Mouse (Mus musculus) midbrain, embryonic 16.5 days (tissue): ENCODE measurements around the gene Atp5s. TPM values are rescaled to one million over a fixed set of nuclear protein-coding genes. Genes with fewer than 3 reads are reported as not detected.

Experiments
- ATAC-seq: fragments of 200-750 bp; cut with Nextera tagmentation; 2 replicates; pipeline ENCODE4 v1.8.0; 2017; ENCODE audit warnings: moderate TSS enrichment
- H3K27ac ChIP-seq: fragments of 300-500 bp; sonication (generic); 2 replicates; pipeline ENCODE4 v1.5.1; 2014; ENCODE audit warnings: mild to moderate bottlenecking, low read length, mixed read lengths
- H3K27me3 ChIP-seq: fragments of 300-500 bp; sonication (generic); 2 replicates; pipeline ENCODE4 v1.6.1; 2014; ENCODE audit warnings: low read depth, low read length, mixed read lengths; ENCODE audit not compliant: control insufficient read depth, insufficient read depth
- H3K36me3 ChIP-seq: fragments of 300-500 bp; sonication (generic); 2 replicates; pipeline ENCODE4 v1.6.1; 2014; ENCODE audit warnings: mild to moderate bottlenecking, low read length, moderate library complexity, mixed read lengths; ENCODE audit not compliant: control insufficient read depth, insufficient read depth
- H3K4me1 ChIP-seq: fragments of 300-500 bp; sonication (generic); 2 replicates; pipeline ENCODE4 v1.6.1; 2014; ENCODE audit warnings: mild to moderate bottlenecking, low read length, mixed read lengths; ENCODE audit not compliant: control insufficient read depth, insufficient read depth
- H3K4me2 ChIP-seq: fragments of 300-500 bp; sonication (generic); 2 replicates; pipeline ENCODE4 v1.6.1; 2014; ENCODE audit warnings: mild to moderate bottlenecking, low read length, mixed read lengths
- H3K4me3 ChIP-seq: fragments of 300-500 bp; sonication (generic); 2 replicates; pipeline ENCODE4 v1.5.1; 2014; ENCODE audit warnings: low read depth, mild to moderate bottlenecking, low read length, moderate library complexity, mixed read lengths
- H3K9ac ChIP-seq: fragments of 300-500 bp; sonication (generic); 2 replicates; pipeline ENCODE4 v1.6.1; 2014; ENCODE audit warnings: low read depth, low read length, mixed read lengths
- H3K9me3 ChIP-seq: fragments of 300-500 bp; sonication (generic); replicated peaks from 2 replicates; pipeline ENCODE4 v1.6.1; 2014; ENCODE audit warnings: mild to moderate bottlenecking, low read length, mixed read lengths; ENCODE audit not compliant: control insufficient read depth, poor library complexity, severe bottlenecking
- WGBS: fragments of 180-500 bp; shearing (Covaris S2); extraction: QIAGEN DNeasy Blood & Tissue Kit; methylation state at CpG from one replicate; pipeline ENCODE4 v1.1.7; 2014; 5-methylcytosine and 5-hydroxymethylcytosine counted together
- polyA plus RNA-seq: library from polyadenylated mRNA; unstranded; fragments of >200 nt; fragmentation: Nextera tagmentation; extraction: Ambion mirVana; gene quantifications from 2 replicates; pipeline ENCODE4 v1.2.1, GENCODE M21; 2015

Gene Atp5s
- polyA plus RNA-seq, 1 experiment from 2014 or later: 41.6 TPM

- no peak overlapping the region for H3K9ac ChIP-seq
- H3K4me1 ChIP-seq: no peaks in the 10 kb centered on the region
- no peak overlapping the region for H3K4me2 ChIP-seq
- no peak overlapping the region for H3K4me3 ChIP-seq
- H3K9me3 ChIP-seq: no peaks in the 10 kb centered on the region
- no peak overlapping the region for H3K27ac ChIP-seq
- no peaks in the 10 kb centered on the region for H3K27me3 ChIP-seq
- WGBS: 86% methylated on average over 10 of the region's 10 CpGs
- no peaks in the 10 kb centered on the region for H3K36me3 ChIP-seq
- no peak for ATAC-seq
Observed at GRCm38 (mm10) chr12:69781935-69782650, 57.3 kb downstream of the Atp5s start.

GRCm38 (mm10) chr12:69783247-69784025, 58.7 kb downstream of the Atp5s start:
- no peaks in the 10 kb centered on the region for H3K9me3 ChIP-seq
- no peak overlapping the region for H3K9ac ChIP-seq
- H3K4me2 ChIP-seq: no peak overlapping the region
- 58% methylated on average over 6 of the region's 6 CpGs for WGBS
- H3K27ac ChIP-seq: no peak overlapping the region
- no peak for ATAC-seq
- H3K27me3 ChIP-seq: no peaks in the 10 kb centered on the region
- H3K36me3 ChIP-seq: no peaks in the 10 kb centered on the region
- no peak overlapping the region for H3K4me3 ChIP-seq
- no peaks in the 10 kb centered on the region for H3K4me1 ChIP-seq

GRCm38 (mm10) chr12:69785471-69785870, 60.7 kb downstream of the Atp5s start:
- Histone ChIP-seq H3K27ac (no peak overlapping the region), H3K9me3 (no peaks in the 10 kb centered on the region), H3K9ac (no peak overlapping the region), H3K4me1 (no peaks in the 10 kb centered on the region), H3K27me3 (no peaks in the 10 kb centered on the region), H3K4me2 (no peak overlapping the region), H3K4me3 (no peak overlapping the region), H3K36me3 (no peaks in the 10 kb centered on the region)
- 91% methylated on average over 9 of the region's 9 CpGs for WGBS
- no peak for ATAC-seq

GRCm38 (mm10) chr12:69788380-69788779, 63.6 kb downstream of the Atp5s start:
- no peak overlapping the region for H3K4me2 ChIP-seq
- 90% methylated on average over 5 of the region's 5 CpGs for WGBS

GRCm38 (mm10) chr12:69789766-69790529, 65.2 kb downstream of the Atp5s start:
- H3K36me3 ChIP-seq: no peaks in the 10 kb centered on the region
- no peaks in the 10 kb centered on the region; the same call in 1 of the 2 replicates for H3K4me1 ChIP-seq
- H3K27me3 ChIP-seq: no peaks in the 10 kb centered on the region
- no peaks in the 10 kb centered on the region for H3K9me3 ChIP-seq
- whole genome bisulfite sequencing: 30% methylated on average over 27 of the region's 27 CpGs
- peak overlapping the region; percentile 50 for H3K4me3 ChIP-seq
- peak; percentile 27 for ATAC-seq
- H3K9ac ChIP-seq: peak overlapping the region; percentile 70
- H3K4me2 ChIP-seq: peak overlapping the region; percentile 68
- H3K27ac ChIP-seq: peak overlapping the region; percentile 63; the same call in 1 of the 2 replicates

More at GRCm38 (mm10) chr12:69788380-69788779, 63.6 kb downstream of the Atp5s start:
- H3K27me3 ChIP-seq: no peaks in the 10 kb centered on the region
- no peaks in the 10 kb centered on the region for H3K9me3 ChIP-seq
- no peaks in the 10 kb centered on the region; the same call in 1 of the 2 replicates for H3K4me1 ChIP-seq
- no peak overlapping the region for H3K27ac ChIP-seq
- no peak overlapping the region for H3K9ac ChIP-seq
- H3K4me3 ChIP-seq: no peak overlapping the region
- ATAC-seq: no peak
- no peaks in the 10 kb centered on the region for H3K36me3 ChIP-seq

- ATAC-seq: peak; percentile 85
- peak within 1 kb of the TSS; percentile 70 for H3K9ac ChIP-seq
- H3K36me3 ChIP-seq: no peaks in the 10 kb centered on the region
- peak within 1 kb of the TSS; percentile 50 for H3K4me3 ChIP-seq
- H3K27me3 ChIP-seq: no peaks in the 10 kb centered on the region
- WGBS: 2% methylated on average over 45 of the region's 45 CpGs
- H3K4me1 ChIP-seq: no peaks in the 10 kb centered on the region; the same call in 1 of the 2 replicates
- no peaks in the 10 kb centered on the region for H3K9me3 ChIP-seq
- H3K4me2 ChIP-seq: peak within 1 kb of the TSS; percentile 68
- peak within 1 kb of the TSS; percentile 63 for H3K27ac ChIP-seq
Observed at GRCm38 (mm10) chr12:69790530-69791505, 66.1 kb downstream of the Atp5s start, which contains the start of gene Cdkl1. Gene Cdkl1 (minus strand): TSS chr12:69791267.
